Mouse (Mus musculus) CH12.LX (cell line): ENCODE data around the gene Yaf2. TPM values are rescaled to one million over a fixed set of nuclear protein-coding genes. Genes with fewer than 3 reads are reported as not detected.

Experiments used
- DNase-seq: peaks from one replicate; pipeline ENCODE4 v3.0.0-alpha.2; 2013; ENCODE audit errors: extremely low read depth
- H3K27ac ChIP-seq: 2 replicates; pipeline ENCODE4 v1.5.1; 2012; ENCODE audit warnings: low read depth, mild to moderate bottlenecking, control low read depth, moderate library complexity; ENCODE audit not compliant: insufficient read depth
- H3K27me3 ChIP-seq: replicated peaks from 2 replicates; pipeline ENCODE3; 2012; ENCODE audit warnings: inconsistent platforms
- H3K36me3 ChIP-seq, 2 experiments: replicated peaks in 1 of 2; 2 replicates each; pipeline versions ENCODE3 to v1.6.1; 2012; ENCODE audit warnings: inconsistent platforms in 1 of 2, low read length in 1 of 2, mild to moderate bottlenecking in 1 of 2, mixed read lengths in 1 of 2, moderate library complexity in 1 of 2; ENCODE audit not compliant: control insufficient read depth in 1 of 2, insufficient read depth in 1 of 2
- H3K4me1 ChIP-seq, 2 experiments: 2 replicates each; pipeline ENCODE4 v1.6.1; 2012; ENCODE audit warnings: inconsistent platforms in 1 of 2, moderate library complexity in 1 of 2; ENCODE audit not compliant: insufficient read depth in 2 of 2, control insufficient read depth in 1 of 2
- H3K4me2 ChIP-seq: 2 replicates; pipeline ENCODE4 v1.6.1; 2012; ENCODE audit warnings: low read depth, mild to moderate bottlenecking, control low read depth; ENCODE audit not compliant: poor library complexity, insufficient read depth, severe bottlenecking
- H3K4me3 ChIP-seq, 3 experiments: fragments of 150-350 bp in 1 of 3; sonication (generic) in 1 of 3; replicated peaks in 1 of 3; 2 replicates each; pipeline versions ENCODE3 to v1.5.1; 2011 to 2012; ENCODE audit warnings: low read depth in 2 of 3, low read length in 2 of 3, mild to moderate bottlenecking in 2 of 3, moderate library complexity in 2 of 3, control low read depth in 1 of 3, improper control_type of control experiment in 1 of 3, inconsistent platforms in 1 of 3, mixed read lengths in 1 of 3; ENCODE audit not compliant: poor library complexity in 1 of 3
- H3K79me2 ChIP-seq: replicated peaks from 2 replicates; pipeline ENCODE4 v1.6.1; 2012; ENCODE audit warnings: mild to moderate bottlenecking, moderate library complexity; ENCODE audit not compliant: control insufficient read depth, poor library complexity, insufficient read depth, severe bottlenecking; ENCODE audit errors: extremely low read depth
- H3K9ac ChIP-seq: 2 replicates; pipeline ENCODE4 v1.6.1; 2012; ENCODE audit warnings: low read depth, mild to moderate bottlenecking, control low read depth, moderate library complexity; ENCODE audit not compliant: insufficient read depth
- H3K9me3 ChIP-seq: replicated peaks from 2 replicates; pipeline ENCODE3; 2012; ENCODE audit warnings: low read length, inconsistent platforms, mixed read lengths
- BHLHE40 ChIP-seq: IDR thresholded peaks from 2 replicates; pipeline ENCODE4 v1.6.1; 2011; ENCODE audit warnings: mild to moderate bottlenecking, low read depth, low read length, improper control_type of control experiment
- CTCF ChIP-seq, 2 experiments: IDR thresholded peaks in 1 of 2; conservative IDR thresholded peaks in 1 of 2; 2 replicates each; pipeline ENCODE4 v1.5.1; 2011 to 2012; ENCODE audit warnings: low read depth in 2 of 2, low read length in 2 of 2, improper control_type of control experiment in 1 of 2, inconsistent platforms in 1 of 2, mild to moderate bottlenecking in 1 of 2, moderate library complexity in 1 of 2
- EP300 ChIP-seq: IDR thresholded peaks from 2 replicates; pipeline ENCODE4 v1.6.1; 2011; ENCODE audit warnings: low read length, improper control_type of control experiment
- JUN ChIP-seq: IDR thresholded peaks from 2 replicates; pipeline ENCODE4 v1.6.1; 2011; ENCODE audit warnings: low read depth, mild to moderate bottlenecking, low read length, improper control_type of control experiment, moderate library complexity; ENCODE audit not compliant: insufficient read depth
- JUND ChIP-seq: conservative IDR thresholded peaks from 2 replicates; pipeline ENCODE4 v1.6.1; 2011; ENCODE audit warnings: low read depth, low read length, improper control_type of control experiment
- KAT2A ChIP-seq: IDR thresholded peaks from 2 replicates; pipeline ENCODE4 v1.6.1; 2012; ENCODE audit warnings: low read length, improper control_type of control experiment, inconsistent platforms; ENCODE audit not compliant: insufficient replicate concordance
- MAFK ChIP-seq: IDR thresholded peaks from 2 replicates; pipeline ENCODE4 v1.6.1; 2011; ENCODE audit warnings: low read length, improper control_type of control experiment; ENCODE audit not compliant: insufficient replicate concordance
- MXI1 ChIP-seq: IDR thresholded peaks from 2 replicates; pipeline ENCODE4 v1.6.1; 2011; ENCODE audit warnings: mild to moderate bottlenecking, low read depth, low read length, improper control_type of control experiment
- NRF1 ChIP-seq: IDR thresholded peaks from 2 replicates; pipeline ENCODE4 v1.6.1; 2014; ENCODE audit warnings: low read depth, mild to moderate bottlenecking, inconsistent platforms, low read length, improper control_type of control experiment, moderate library complexity
- PAX5 ChIP-seq: IDR thresholded peaks from 2 replicates; pipeline ENCODE4 v1.6.1; 2012; ENCODE audit warnings: low read length, inconsistent platforms, mixed read lengths
- POLR2A ChIP-seq: IDR thresholded peaks from 2 replicates; pipeline ENCODE4 v1.6.1; 2011; ENCODE audit warnings: low read depth, mild to moderate bottlenecking, improper control_type of control experiment, low read length
- POLR2AphosphoS2 ChIP-seq: IDR thresholded peaks from 2 replicates; pipeline ENCODE4 v1.6.1; 2011; ENCODE audit warnings: low read depth, low read length, improper control_type of control experiment
- RCOR1 ChIP-seq: conservative IDR thresholded peaks from 2 replicates; pipeline ENCODE4 v1.6.1; 2012; ENCODE audit warnings: low read depth, mild to moderate bottlenecking, inconsistent platforms, low read length, improper control_type of control experiment
- SIN3A ChIP-seq: IDR thresholded peaks from 2 replicates; pipeline ENCODE4 v1.6.1; 2012; ENCODE audit warnings: low read length, improper control_type of control experiment, inconsistent platforms
- TBP ChIP-seq: conservative IDR thresholded peaks from 2 replicates; pipeline ENCODE4 v1.6.1; 2011; ENCODE audit warnings: low read depth, low read length, improper control_type of control experiment
- TCF12 ChIP-seq: IDR thresholded peaks from 2 replicates; pipeline ENCODE4 v1.6.1; 2014; ENCODE audit warnings: low read depth, mild to moderate bottlenecking, inconsistent platforms, low read length, improper control_type of control experiment
- UBTF ChIP-seq: IDR thresholded peaks from 2 replicates; pipeline ENCODE4 v1.6.1; 2012; ENCODE audit warnings: low read depth, mild to moderate bottlenecking, inconsistent platforms, low read length, improper control_type of control experiment, moderate library complexity
- USF1 ChIP-seq: IDR thresholded peaks from 2 replicates; pipeline ENCODE4 v1.6.1; 2014; ENCODE audit warnings: low read depth, mild to moderate bottlenecking, inconsistent platforms, low read length, improper control_type of control experiment
- ZC3H11A ChIP-seq: IDR thresholded peaks from 2 replicates; pipeline ENCODE4 v1.6.1; 2012; ENCODE audit warnings: low read depth, mild to moderate bottlenecking, inconsistent platforms, low read length, improper control_type of control experiment
- ZKSCAN1 ChIP-seq: IDR thresholded peaks from 2 replicates; pipeline ENCODE4 v1.6.1; 2012; ENCODE audit warnings: low read depth, inconsistent platforms, low read length, improper control_type of control experiment, borderline replicate concordance
- ZMIZ1 ChIP-seq: IDR thresholded peaks from 2 replicates; pipeline ENCODE4 v1.6.1; 2012; ENCODE audit warnings: low read depth, mild to moderate bottlenecking, inconsistent platforms, low read length, improper control_type of control experiment
- ZNF384 ChIP-seq: IDR thresholded peaks from 2 replicates; pipeline ENCODE4 v1.6.1; 2012; ENCODE audit warnings: low read depth, low read length, improper control_type of control experiment, inconsistent platforms
- dilution Hi-C: fragments of 300-500 bp; cut with MboI; formaldehyde crosslinking; loops from 2 replicates; pipeline ENCODE4 v1.14.3; 2020; ENCODE audit warnings: low sequenced_read_pairs; ENCODE audit not compliant: extremely low pct_unique_long_range_greater_than_20kb, extremely low pct_ligation_motif_present
- in situ Hi-C: fragments of 300-500 bp; cut with MboI; formaldehyde crosslinking; loops from 3 replicates; pipeline ENCODE4 v1.14.3; 2019; ENCODE audit warnings: low sequenced_read_pairs, low pct_ligation_motif_present, low pct_unique_long_range_greater_than_20kb, mixed read lengths
- polyA plus RNA-seq: library from polyadenylated mRNA; unstranded; fragments of >175 nt; gene quantifications from 2 replicates; pipeline ENCODE4 v1.2.1, GENCODE M21; 2012; ENCODE audit warnings: low read depth; ENCODE audit not compliant: insufficient read length
- total RNA-seq, 2 experiments: library from RNA; depleted of rRNA; stranded (reverse); fragments of 300-350 nt in 1 of 2; fragments of >200 nt in 1 of 2; gene quantifications; 2 replicates each; pipeline ENCODE4 v1.2.3; 2012 to 2014

Yaf2 gene
- total and polyA plus RNA-seq, 3 experiments = 32.7 to 78.4 (median 46.2) TPM

- no peak overlapping the region for H3K4me2 ChIP-seq
Measured at GRCm38 (mm10) chr15:93255295-93255694, 81.4 kb downstream of the Yaf2 start.

GRCm38 (mm10) chr15:93253172-93253571 lies 83.6 kb downstream of the Yaf2 start:
- in situ Hi-C loops = no loop called here
- no peaks in the 10 kb centered on the region for H3K4me1 ChIP-seq
- dilution Hi-C loops = no loop called here

More at GRCm38 (mm10) chr15:93255295-93255694, 81.4 kb downstream of the Yaf2 start:
- no peaks in the 10 kb centered on the region for H3K4me1 ChIP-seq
- in situ Hi-C loops (no loop called here), dilution Hi-C loops (no loop called here)
- no peak for DNase-seq
- H3K27ac ChIP-seq = no peak overlapping the region
- no peaks in the 10 kb centered on the region for H3K79me2 ChIP-seq
- H3K4me3 ChIP-seq = no peak overlapping the region
- no peaks in the 10 kb centered on the region for H3K9me3 ChIP-seq
- H3K27me3 ChIP-seq = no peaks in the 10 kb centered on the region
- TF ChIP-seq JUN (no peak), TBP (no peak), NRF1 (no peak), KAT2A (no peak), SIN3A (no peak), MXI1 (no peak), TCF12 (no peak), UBTF (no peak), MAFK (no peak), PAX5 (no peak), ZMIZ1 (no peak), ZNF384 (no peak), ZC3H11A (no peak)
- peaks cover 27 to 86% of the 10 kb centered on the region in 2 experiments for H3K36me3 ChIP-seq
- H3K9ac ChIP-seq = no peak overlapping the region

More at GRCm38 (mm10) chr15:93253172-93253571, 83.6 kb downstream of the Yaf2 start:
- no peak for TF ChIP-seq ZC3H11A
- no peak for TF ChIP-seq BHLHE40
- TF ChIP-seq JUND = no peak
- no peak for TF ChIP-seq ZKSCAN1
- no peak for TF ChIP-seq UBTF
- TF ChIP-seq RCOR1 = no peak
- TF ChIP-seq POLR2AphosphoS2 = no peak
- no peak for TF ChIP-seq POLR2A
- no peak for TF ChIP-seq NRF1
- no peak for TF ChIP-seq KAT2A
- TF ChIP-seq MAFK = no peak
- no peak for TF ChIP-seq CTCF (conservative IDR thresholded peaks at IDR 0.05 in 1 of 2, IDR thresholded peaks at IDR 0.05 in 1 of 2; ENCODE audit: low read depth in 2 of 2, low read length in 2 of 2)
- TF ChIP-seq EP300 = no peak
- no peak for TF ChIP-seq USF1
- DNase-seq = no peak
- no peaks in the 10 kb centered on the region for H3K9me3 ChIP-seq
- no peak overlapping the region for H3K27ac ChIP-seq
- H3K9ac ChIP-seq = no peak overlapping the region
- no peaks in the 10 kb centered on the region for H3K27me3 ChIP-seq
- H3K79me2 ChIP-seq = no peaks in the 10 kb centered on the region
- no peak overlapping the region for H3K4me2 ChIP-seq
- peaks cover 34 to 87% of the 10 kb centered on the region in 2 experiments for H3K36me3 ChIP-seq
- no peak overlapping the region for H3K4me3 ChIP-seq
